Mouse (Mus musculus): ENCODE measurements around the gene Bmp6. TPM values are rescaled to one million over a fixed set of nuclear protein-coding genes. Genes with fewer than 3 reads are reported as not detected.

The Bmp6 gene
- polyA plus RNA-seq, 1 experiment from 2014 or later, result 0.51 TPM

DNA sequence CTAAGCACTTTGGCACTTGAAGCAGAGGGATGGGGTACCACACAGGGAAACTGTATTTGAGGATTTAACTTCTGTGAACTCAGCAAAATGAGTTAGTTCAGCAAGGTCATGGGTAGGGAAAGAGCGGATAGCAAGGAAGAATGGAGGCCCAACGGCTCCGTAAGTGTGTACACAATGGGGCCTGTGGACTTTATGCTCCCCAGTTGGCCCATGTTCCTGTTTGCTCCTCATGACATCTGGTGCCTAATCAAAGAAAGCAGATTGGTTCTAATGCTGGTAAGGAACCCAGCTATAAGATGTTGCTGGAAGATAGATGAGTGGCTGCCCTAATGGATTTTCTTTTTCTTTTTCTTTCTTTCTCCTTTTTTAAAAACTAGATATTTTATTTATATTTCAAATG is 180.4 kb downstream of the Bmp6 start:
- Histone ChIP-seq H3K9me3 (ENCODE audit: control insufficient read depth, low read length) (no peaks in the 10 kb centered on the region), H3K27me3 (replicated peaks; ENCODE audit: control insufficient read depth, insufficient read depth, low read length) (no peaks in the 10 kb centered on the region), H3K27ac (ENCODE audit: low read length) (no peak overlapping the region), H3K4me3 (ENCODE audit: low read length) (no peak overlapping the region), H3K36me3 (ENCODE audit: control insufficient read depth, insufficient read depth, low read length) (peaks cover 8% of the 10 kb centered on the region), H3K4me2 (ENCODE audit: low read depth, low read length) (no peak overlapping the region), H3K9ac (ENCODE audit: low read depth, low read length) (no peak overlapping the region), H3K4me1 (ENCODE audit: control insufficient read depth, insufficient read depth, low read length) (peaks cover 14% of the 10 kb centered on the region)
- no peak for ATAC-seq
- WGBS, result 69% methylated on average over 3 of the region's 3 CpGs

- H3K4me2 ChIP-seq (ENCODE audit: low read depth, low read length), result peak overlapping the region; percentile 84
- peak overlapping the region; percentile 10; the same call in 1 of the 2 replicates for H3K27ac ChIP-seq (ENCODE audit: low read length)
- H3K36me3 ChIP-seq (ENCODE audit: control insufficient read depth, insufficient read depth, low read length), result peaks cover 8% of the 10 kb centered on the region
- no peak for ATAC-seq
- peaks cover 14% of the 10 kb centered on the region for H3K4me1 ChIP-seq (ENCODE audit: control insufficient read depth, insufficient read depth, low read length)
- 75% methylated on average over 2 of the region's 2 CpGs for WGBS
- H3K9ac ChIP-seq (ENCODE audit: low read depth, low read length), result 0 out of 2 replicates have a peak overlapping the region, but pooled peaks have one; percentile 95
- peak overlapping the region; percentile 91 for H3K4me3 ChIP-seq (ENCODE audit: low read length)
- no peaks in the 10 kb centered on the region for H3K27me3 ChIP-seq (replicated peaks; ENCODE audit: control insufficient read depth, insufficient read depth, low read length)
- no peaks in the 10 kb centered on the region for H3K9me3 ChIP-seq (ENCODE audit: control insufficient read depth, low read length)
Measured at GRCm38 (mm10) chr13:38526116-38526515, 181.2 kb downstream of the Bmp6 start.

- Histone ChIP-seq H3K9ac (ENCODE audit: low read depth, low read length) (peak overlapping the region; percentile 95), H3K4me1 (ENCODE audit: control insufficient read depth, insufficient read depth, low read length) (peaks cover 14% of the 10 kb centered on the region)
- peak; percentile 32; the same call in 1 of the 2 replicates for ATAC-seq
Measured at GRCm38 (mm10) chr13:38527041-38527796, 182.3 kb downstream of the Bmp6 start.

GRCm38 (mm10) chr13:38527797-38528650 is 183.1 kb downstream of the Bmp6 start:
- peaks cover under 1% of the 10 kb centered on the region; the same call in 1 of the 2 replicates for H3K36me3 ChIP-seq (ENCODE audit: control insufficient read depth, insufficient read depth, low read length)
- no peaks in the 10 kb centered on the region for H3K9me3 ChIP-seq (ENCODE audit: control insufficient read depth, low read length)
- H3K9ac ChIP-seq (ENCODE audit: low read depth, low read length), result peak overlapping the region; percentile 95
- under 1% methylated on average over 80 of the region's 87 CpGs for WGBS
- peak overlapping the region; percentile 91 for H3K4me3 ChIP-seq (ENCODE audit: low read length)
- no peaks in the 10 kb centered on the region for H3K27me3 ChIP-seq (replicated peaks; ENCODE audit: control insufficient read depth, insufficient read depth, low read length)
- peak overlapping the region; percentile 84 for H3K4me2 ChIP-seq (ENCODE audit: low read depth, low read length)
- H3K27ac ChIP-seq (ENCODE audit: low read length), result peak overlapping the region; percentile 94
- peaks cover 14% of the 10 kb centered on the region for H3K4me1 ChIP-seq (ENCODE audit: control insufficient read depth, insufficient read depth, low read length)
- ATAC-seq, result peak; percentile 93

More at GRCm38 (mm10) chr13:38527041-38527796, 182.3 kb downstream of the Bmp6 start:
- 6% methylated on average over 15 of the region's 15 CpGs for WGBS
- Histone ChIP-seq H3K27ac (ENCODE audit: low read length) (peak overlapping the region; percentile 94), H3K4me3 (ENCODE audit: low read length) (peak overlapping the region; percentile 91), H3K36me3 (ENCODE audit: control insufficient read depth, insufficient read depth, low read length) (peaks cover 5% of the 10 kb centered on the region; the same call in 1 of the 2 replicates), H3K9me3 (ENCODE audit: control insufficient read depth, low read length) (no peaks in the 10 kb centered on the region), H3K27me3 (replicated peaks; ENCODE audit: control insufficient read depth, insufficient read depth, low read length) (no peaks in the 10 kb centered on the region), H3K4me2 (ENCODE audit: low read depth, low read length) (peak overlapping the region; percentile 84)

- H3K27me3 ChIP-seq (replicated peaks; ENCODE audit: control insufficient read depth, insufficient read depth, low read length), result no peaks in the 10 kb centered on the region
- H3K9ac ChIP-seq (ENCODE audit: low read depth, low read length), result peak within 1 kb of the TSS; percentile 95
- peak within 1 kb of the TSS; percentile 84 for H3K4me2 ChIP-seq (ENCODE audit: low read depth, low read length)
- no peaks in the 10 kb centered on the region for H3K9me3 ChIP-seq (ENCODE audit: control insufficient read depth, low read length)
- peaks cover 14% of the 10 kb centered on the region for H3K4me1 ChIP-seq (ENCODE audit: control insufficient read depth, insufficient read depth, low read length)
- peak; percentile 1 for ATAC-seq
- no peaks in the 10 kb centered on the region for H3K36me3 ChIP-seq (ENCODE audit: control insufficient read depth, insufficient read depth, low read length)
- H3K27ac ChIP-seq (ENCODE audit: low read length), result peak within 1 kb of the TSS; percentile 94
- H3K4me3 ChIP-seq (ENCODE audit: low read length), result peak within 1 kb of the TSS; percentile 91
- 57% methylated on average over 9 of the region's 9 CpGs for WGBS
Measured at GRCm38 (mm10) chr13:38528687-38529294, 183.9 kb downstream of the Bmp6 start, which contains the start of gene Txndc5. TSS of gene Txndc5 (minus strand) at chr13:38528824.

- no peak for ATAC-seq
- H3K4me3 ChIP-seq (ENCODE audit: low read length), result no peak overlapping the region
- 88% methylated on average over 6 of the region's 6 CpGs for WGBS
Measured at GRCm38 (mm10) chr13:38529576-38529975, 184.7 kb downstream of the Bmp6 start.

GRCm38 (mm10) chr13:38531498-38531897 is 186.6 kb downstream of the Bmp6 start:
- Histone ChIP-seq H3K36me3 (ENCODE audit: control insufficient read depth, insufficient read depth, low read length) (no peaks in the 10 kb centered on the region), H3K9me3 (ENCODE audit: control insufficient read depth, low read length) (no peaks in the 10 kb centered on the region), H3K9ac (ENCODE audit: low read depth, low read length) (no peak overlapping the region), H3K4me1 (ENCODE audit: control insufficient read depth, insufficient read depth, low read length) (peaks cover 8% of the 10 kb centered on the region), H3K27me3 (replicated peaks; ENCODE audit: control insufficient read depth, insufficient read depth, low read length) (no peaks in the 10 kb centered on the region), H3K4me2 (ENCODE audit: low read depth, low read length) (no peak overlapping the region), H3K27ac (ENCODE audit: low read length) (no peak overlapping the region), H3K4me3 (ENCODE audit: low read length) (no peak overlapping the region)
- ATAC-seq, result no peak
- WGBS, result 93% methylated on average over 4 of the region's 4 CpGs

More at GRCm38 (mm10) chr13:38529576-38529975, 184.7 kb downstream of the Bmp6 start:
- Histone ChIP-seq H3K27me3 (replicated peaks; ENCODE audit: control insufficient read depth, insufficient read depth, low read length) (no peaks in the 10 kb centered on the region), H3K4me1 (ENCODE audit: control insufficient read depth, insufficient read depth, low read length) (peaks cover 16% of the 10 kb centered on the region), H3K9ac (ENCODE audit: low read depth, low read length) (no peak overlapping the region), H3K36me3 (ENCODE audit: control insufficient read depth, insufficient read depth, low read length) (no peaks in the 10 kb centered on the region), H3K9me3 (ENCODE audit: control insufficient read depth, low read length) (no peaks in the 10 kb centered on the region), H3K27ac (ENCODE audit: low read length) (no peak overlapping the region), H3K4me2 (ENCODE audit: low read depth, low read length) (no peak overlapping the region)

DNA sequence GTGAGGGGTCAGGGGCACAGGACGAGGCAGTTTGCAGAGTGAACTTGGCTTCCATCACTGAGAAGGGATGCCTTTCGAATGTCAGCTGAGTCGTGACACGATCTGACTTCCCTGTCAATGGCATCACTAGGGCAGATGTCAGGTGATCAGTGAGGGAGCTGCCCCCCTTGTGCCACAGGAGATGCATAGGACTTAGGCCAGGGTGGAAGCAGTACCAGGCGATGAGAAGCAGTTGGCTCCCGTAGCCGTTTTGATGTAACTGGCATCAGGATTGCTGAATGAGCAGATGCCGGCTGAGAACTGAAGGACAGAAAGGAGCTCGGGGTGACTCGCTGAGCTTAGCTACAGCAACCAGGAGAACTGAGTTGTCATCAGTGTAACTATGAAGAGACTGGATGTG is 188.6 kb downstream of the Bmp6 start:
- Histone ChIP-seq H3K4me3 (ENCODE audit: low read length) (no peak overlapping the region), H3K9ac (ENCODE audit: low read depth, low read length) (no peak overlapping the region), H3K9me3 (ENCODE audit: control insufficient read depth, low read length) (no peaks in the 10 kb centered on the region), H3K27me3 (replicated peaks; ENCODE audit: control insufficient read depth, insufficient read depth, low read length) (no peaks in the 10 kb centered on the region), H3K4me1 (ENCODE audit: control insufficient read depth, insufficient read depth, low read length) (peaks cover 2% of the 10 kb centered on the region; the same call in 1 of the 2 replicates), H3K36me3 (ENCODE audit: control insufficient read depth, insufficient read depth, low read length) (no peaks in the 10 kb centered on the region), H3K27ac (ENCODE audit: low read length) (no peak overlapping the region), H3K4me2 (ENCODE audit: low read depth, low read length) (no peak overlapping the region)
- ATAC-seq, result no peak
- WGBS, result 81% methylated on average over 10 of the region's 10 CpGs

- no peak for ATAC-seq
- Histone ChIP-seq H3K4me3 (ENCODE audit: low read length) (no peak overlapping the region), H3K27me3 (replicated peaks; ENCODE audit: control insufficient read depth, insufficient read depth, low read length) (no peaks in the 10 kb centered on the region), H3K9ac (ENCODE audit: low read depth, low read length) (no peak overlapping the region), H3K27ac (ENCODE audit: low read length) (no peak overlapping the region), H3K4me1 (ENCODE audit: control insufficient read depth, insufficient read depth, low read length) (peaks cover 2% of the 10 kb centered on the region; the same call in 1 of the 2 replicates), H3K36me3 (ENCODE audit: control insufficient read depth, insufficient read depth, low read length) (no peaks in the 10 kb centered on the region), H3K4me2 (ENCODE audit: low read depth, low read length) (no peak overlapping the region), H3K9me3 (ENCODE audit: control insufficient read depth, low read length) (no peaks in the 10 kb centered on the region)
- WGBS, result 37% methylated on average over 6 of the region's 6 CpGs
Measured at GRCm38 (mm10) chr13:38534016-38534415, 189.1 kb downstream of the Bmp6 start.

Data from intestine, embryonic 16.5 days (tissue).